Mouse (Mus musculus) left cerebral cortex, postnatal 4 days (tissue): ENCODE measurements around the gene Slc31a1. TPM values are rescaled to one million over a fixed set of nuclear protein-coding genes. Genes with fewer than 3 reads are reported as not detected.

Experiments used
- DNase-seq: peaks from one replicate; pipeline ENCODE4 v3.0.0-alpha.2; 2022
- intact Hi-C: fragments of 180-260 bp; cut with DNase I; formaldehyde crosslinking; loops from one replicate; pipeline ENCODE4 v1.15.1; 2025
- total RNA-seq, 2 experiments: library from RNA; stranded (reverse); gene quantifications; 2 replicates each; pipeline ENCODE4 v1.2.3; 2021

The Slc31a1 gene
- total RNA-seq, 2 experiments from 2014 or later = 26.7 to 28.7 TPM

DNA sequence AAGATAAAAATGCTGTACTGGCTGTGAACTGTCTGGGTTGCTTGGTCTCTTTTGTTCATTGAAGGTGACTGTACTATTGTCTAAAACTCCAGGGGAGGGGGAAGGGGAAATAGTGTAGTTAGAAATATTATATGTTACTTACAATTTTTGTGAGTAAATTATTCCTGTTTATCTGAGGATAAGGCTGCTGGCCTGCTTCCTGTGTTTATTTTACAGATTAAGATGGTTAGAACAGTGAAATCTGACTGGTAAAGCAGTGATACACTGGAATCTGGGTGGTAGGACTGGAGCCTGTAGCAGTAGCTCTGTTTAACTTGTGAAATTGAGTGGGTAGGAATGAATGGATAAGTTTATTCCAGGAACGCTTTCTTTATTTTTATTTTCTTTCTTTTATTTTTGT, 1.5 kb downstream of the Slc31a1 start:
- intact Hi-C loops = no loop called here

DNA sequence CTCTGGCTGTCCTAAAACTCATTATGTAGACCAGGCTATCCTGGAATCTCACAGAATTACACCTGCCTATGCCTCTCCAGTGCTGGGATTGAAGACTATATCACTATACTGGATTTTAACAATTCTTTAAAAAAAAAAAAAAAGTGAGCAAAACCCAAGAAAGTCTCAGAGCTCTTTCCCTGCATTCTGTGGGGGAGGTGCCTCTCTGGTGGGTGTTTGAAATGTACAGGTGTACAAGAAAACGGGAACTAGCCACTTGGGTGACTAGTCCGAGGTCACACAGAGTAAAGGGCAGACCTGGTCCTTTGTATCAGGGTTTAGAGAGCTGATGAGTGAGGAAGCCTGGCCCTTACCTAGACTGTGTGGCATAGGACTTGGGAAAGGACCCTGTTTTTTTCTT, 1.9 kb downstream of the Slc31a1 start:
- DNase-seq = no peak
- intact Hi-C loops = no loop called here

More for the DNA sequence above, 1.5 kb downstream of the Slc31a1 start:
- DNase-seq = no peak

DNA sequence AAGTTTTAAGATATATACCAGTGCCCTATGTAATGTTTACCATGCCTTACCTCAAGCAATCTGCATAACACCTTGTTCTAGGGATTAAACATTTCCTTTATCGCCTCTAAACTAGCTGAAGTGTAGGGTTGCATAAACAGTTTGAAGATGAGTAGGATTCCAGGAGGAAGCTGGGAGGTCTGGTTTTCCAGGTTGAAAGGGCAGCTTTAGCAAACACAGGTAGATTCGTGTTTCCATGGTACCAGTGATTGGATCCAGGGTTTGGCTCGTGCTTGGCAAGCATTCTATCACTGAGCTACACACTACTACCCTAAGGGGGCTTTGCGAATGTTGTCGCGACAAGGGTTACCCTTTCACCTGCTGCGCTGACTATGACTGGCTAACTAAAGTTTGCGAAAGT, 3.8 kb downstream of the Slc31a1 start:
- DNase-seq = no peak
- intact Hi-C loops = no loop called here

DNA sequence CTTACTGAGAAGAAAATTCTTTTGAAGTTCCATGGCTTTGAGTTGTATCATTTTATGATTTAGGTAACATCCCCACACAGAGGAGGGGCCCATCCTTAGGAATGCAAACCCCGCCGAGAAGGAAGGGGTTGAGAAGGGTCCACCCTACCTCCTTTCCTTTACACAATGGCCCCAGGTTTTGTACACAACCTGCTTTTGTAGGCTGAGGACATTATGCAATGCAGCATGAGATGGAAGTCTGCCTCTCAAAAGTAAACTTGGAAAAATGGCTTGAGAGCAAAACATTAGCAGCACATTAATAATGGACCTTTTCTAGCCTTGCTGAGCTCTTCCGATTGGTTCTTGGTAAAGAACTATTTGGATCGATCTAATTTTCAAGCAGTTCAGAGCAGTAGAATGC, 5.8 kb downstream of the Slc31a1 start:
- intact Hi-C loops = no loop called here
- DNase-seq = no peak

DNA sequence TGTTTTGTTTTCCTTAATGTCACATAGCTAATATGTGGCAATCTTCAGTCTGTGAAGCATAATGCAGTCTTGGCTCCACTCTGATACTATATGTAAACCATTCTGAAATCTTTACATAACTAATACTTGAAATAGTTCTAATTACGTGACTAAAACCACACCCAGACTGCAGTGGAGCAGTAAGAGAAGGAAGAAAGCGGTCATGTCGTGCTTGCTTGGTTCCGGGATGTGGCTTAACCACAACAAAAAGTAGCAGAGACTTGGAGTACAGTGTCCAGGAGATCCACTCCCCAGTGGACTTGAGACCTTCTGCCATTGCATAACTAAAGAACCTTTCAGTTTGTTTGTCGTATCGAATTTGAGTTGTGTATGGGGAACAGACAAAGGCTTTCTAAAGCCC, 7.1 kb downstream of the Slc31a1 start:
- intact Hi-C loops = no loop called here
- no peak for DNase-seq

DNA sequence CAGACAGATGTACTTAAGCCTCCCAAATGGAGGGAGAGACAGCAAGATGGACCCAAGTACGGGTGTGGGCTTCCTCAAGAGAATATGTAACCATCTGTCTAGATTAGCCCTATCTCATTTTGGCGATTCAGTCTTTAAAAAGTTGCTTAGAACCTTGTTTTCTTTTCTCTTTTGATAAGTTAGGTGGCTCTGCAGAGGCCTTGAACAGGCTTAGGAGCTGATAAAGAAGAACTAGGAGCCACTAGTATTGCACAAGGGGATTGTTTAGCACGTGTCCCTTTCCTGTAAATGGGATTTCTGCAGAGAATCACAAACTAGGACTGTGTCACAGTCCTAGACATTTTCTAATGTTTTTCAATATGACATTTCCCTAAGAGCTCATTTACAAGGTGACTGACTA, 8.6 kb downstream of the Slc31a1 start:
- intact Hi-C loops = no loop called here
- DNase-seq = no peak

DNA sequence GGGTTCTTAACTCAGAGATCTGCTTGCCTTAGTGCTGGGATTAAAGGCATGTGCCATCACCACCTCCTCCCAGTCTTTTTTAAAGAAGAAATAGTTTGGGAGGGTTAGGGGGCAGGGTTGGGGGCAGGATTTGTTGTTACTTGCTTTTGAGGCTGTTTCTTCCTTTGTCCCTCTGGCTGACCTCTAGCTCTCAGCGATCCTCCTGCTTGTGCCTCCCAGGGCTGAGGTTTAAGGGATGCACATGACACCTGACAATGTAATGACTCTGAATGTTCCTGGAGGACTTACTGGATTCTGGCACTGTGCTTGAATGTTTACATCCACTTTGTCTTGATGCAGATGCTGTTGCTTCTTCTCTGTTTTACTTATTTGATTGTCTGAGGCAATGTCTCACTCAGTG, 11.9 kb downstream of the Slc31a1 start:
- no peak for DNase-seq
- intact Hi-C loops = no loop called here

DNA sequence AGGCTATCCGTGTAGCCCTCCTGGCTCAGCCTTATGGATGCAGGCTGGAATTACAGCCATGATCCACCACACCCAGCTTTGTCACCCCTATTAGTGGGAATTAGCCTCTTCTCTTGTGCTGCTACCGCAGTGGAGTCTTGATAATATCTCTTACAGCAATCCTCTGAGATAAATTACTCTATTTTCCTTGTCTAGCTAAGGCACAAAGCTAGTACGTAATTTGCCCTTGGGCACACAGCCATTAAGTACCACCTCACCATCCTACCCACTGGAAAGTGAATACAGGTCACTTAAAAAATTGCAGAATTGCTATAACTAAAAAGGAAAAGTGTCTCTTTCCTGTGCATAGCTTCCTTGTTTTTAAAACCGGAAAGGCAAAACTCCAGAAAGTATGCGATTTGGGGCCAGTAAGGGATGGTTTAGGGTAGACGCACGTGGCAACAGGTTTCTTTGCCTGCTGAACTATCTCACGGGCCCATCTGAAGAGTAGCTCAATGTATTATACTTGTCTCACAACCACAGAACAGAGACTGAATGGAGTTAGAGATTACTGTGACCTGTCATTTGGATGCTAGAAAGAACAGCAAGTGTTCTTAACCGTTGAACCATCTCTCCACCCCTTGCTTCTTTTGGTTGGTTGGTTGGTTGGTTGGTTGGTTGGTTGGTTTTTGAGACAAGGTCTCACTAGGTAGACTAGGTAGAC, 12.4 kb downstream of the Slc31a1 start:
- intact Hi-C loops = no loop called here
- DNase-seq = no peak

DNA sequence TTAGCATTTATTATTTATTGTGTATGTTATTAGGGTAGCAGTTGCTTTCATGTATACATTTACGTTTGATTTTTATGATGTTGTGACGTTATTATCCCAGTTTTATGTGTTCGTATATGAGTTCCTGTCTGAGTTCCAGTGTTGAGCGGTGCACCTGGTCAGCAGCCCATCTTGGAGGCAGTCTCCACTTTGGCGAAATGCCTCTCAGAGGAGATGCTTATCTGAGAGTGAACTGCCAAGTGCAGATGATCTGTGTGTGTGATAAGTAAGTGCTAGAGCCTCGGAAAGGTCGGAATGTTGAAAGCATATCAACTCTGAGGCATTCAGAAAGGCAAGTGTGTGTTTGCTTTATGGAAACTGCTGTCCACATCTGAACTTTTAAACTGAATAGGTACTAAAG, 13.1 kb downstream of the Slc31a1 start:
- DNase-seq = no peak
- intact Hi-C loops = no loop called here

DNA sequence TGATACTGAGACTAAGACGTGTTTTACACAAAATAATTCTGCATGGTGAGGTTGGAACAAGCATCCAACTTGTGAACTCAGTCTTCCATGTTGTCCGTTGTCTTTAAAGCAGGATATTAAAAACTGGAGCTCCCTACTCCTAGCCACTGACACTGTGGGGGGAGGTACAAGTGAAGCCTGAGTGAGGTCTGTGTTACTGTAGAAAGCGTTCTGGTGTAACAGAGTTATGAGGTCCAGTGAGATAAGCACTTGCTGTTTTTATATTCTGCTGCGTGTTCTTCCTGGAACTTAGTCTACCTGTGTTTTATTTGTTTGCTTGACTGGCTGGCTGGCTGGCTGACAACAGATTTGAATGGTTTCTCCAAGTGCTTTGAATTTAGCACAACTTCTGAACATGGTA, 13.8 kb downstream of the Slc31a1 start:
- no peak for DNase-seq
- intact Hi-C loops = no loop called here

DNA sequence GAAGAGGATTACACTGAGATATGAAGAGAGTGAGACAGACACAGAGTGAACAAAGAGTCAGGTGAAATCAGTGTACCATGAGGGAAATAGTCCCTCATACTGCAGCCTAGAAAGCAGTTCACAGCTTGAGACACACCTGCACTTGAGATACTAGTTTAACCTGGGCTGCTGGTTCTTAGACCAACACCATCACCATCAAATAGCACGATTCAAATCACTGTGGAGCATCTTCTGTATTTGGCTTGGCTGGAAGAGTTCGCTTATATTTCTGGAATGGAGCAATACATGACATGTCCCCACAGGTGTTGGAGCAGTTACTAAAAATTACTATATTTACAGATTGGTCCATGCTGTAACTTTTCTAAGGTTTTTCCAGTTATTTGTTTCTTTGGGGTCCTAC, 15.6 kb downstream of the Slc31a1 start:
- intact Hi-C loops = no loop called here
- DNase-seq = no peak

DNA sequence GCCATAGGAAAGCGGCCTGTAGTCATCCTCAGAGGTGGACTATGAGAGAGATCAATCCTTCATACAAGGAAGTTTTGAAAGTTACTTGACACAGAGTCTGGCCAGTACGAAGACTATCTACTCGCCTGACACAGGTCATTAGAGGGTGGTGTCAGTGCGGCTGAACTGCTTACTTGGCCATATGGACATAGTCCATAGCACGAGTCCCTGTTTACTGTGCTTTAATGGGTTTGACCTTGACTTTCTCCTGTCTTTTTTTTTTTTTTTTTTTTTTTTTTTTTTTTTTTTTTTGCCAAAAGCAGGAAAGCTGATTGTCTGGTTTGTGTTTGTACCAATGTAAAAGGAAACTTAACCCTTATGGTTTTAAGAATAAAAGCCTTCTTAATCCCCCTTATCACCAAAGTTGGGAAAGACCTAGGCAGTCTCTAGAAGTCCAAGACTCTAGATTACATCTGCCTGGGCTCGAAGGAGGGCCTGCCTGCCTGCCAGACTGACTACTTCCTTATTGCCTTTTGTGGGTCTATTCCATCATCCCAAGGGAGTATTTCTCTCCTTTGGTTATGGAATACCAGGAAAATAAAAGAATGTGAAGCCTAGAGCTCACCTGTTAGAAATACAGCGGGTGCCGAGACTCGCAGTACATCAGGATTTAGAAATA, 19.3 kb downstream of the Slc31a1 start:
- intact Hi-C loops = no loop called here
- DNase-seq = no peak

DNA sequence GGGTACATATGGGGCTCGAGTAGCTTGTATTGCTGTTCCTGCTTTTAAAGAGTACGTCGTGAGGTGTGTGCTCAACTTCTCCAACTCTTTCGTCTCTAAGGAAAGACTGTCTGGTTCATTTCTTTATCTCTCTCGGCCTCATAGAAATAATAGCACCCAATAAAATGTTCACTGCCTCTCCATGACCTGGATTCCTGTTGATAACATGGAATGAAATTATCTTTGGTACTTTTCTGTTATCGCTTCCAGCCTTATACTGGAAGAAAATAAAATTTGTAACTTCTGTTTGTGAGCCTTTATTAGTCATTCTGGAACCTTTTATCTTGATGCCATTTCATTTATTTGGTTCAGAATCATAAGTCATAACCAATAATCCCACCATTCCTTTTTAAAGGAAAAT, 22.7 kb downstream of the Slc31a1 start:
- DNase-seq = no peak
- intact Hi-C loops = no loop called here

DNA sequence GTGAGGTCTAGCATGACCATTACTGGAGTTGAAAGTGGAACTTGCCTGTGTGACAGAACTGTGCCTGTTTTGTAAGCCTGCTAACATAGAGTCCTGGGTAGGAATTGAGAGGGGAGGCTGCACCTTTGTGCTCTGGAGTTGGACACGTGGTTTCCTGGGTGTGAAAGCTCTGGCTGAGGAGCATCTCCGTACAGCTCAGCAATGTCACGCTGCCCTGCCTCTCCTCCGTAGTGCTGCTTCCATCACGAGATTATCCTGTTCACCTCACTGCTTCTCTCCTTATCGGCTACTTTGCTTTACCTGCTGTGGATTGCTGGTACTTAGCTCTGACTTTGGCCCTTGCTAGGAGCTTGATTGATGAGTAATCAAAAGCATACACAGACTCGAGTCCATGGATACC, 23.2 kb downstream of the Slc31a1 start:
- intact Hi-C loops = no loop called here

DNA sequence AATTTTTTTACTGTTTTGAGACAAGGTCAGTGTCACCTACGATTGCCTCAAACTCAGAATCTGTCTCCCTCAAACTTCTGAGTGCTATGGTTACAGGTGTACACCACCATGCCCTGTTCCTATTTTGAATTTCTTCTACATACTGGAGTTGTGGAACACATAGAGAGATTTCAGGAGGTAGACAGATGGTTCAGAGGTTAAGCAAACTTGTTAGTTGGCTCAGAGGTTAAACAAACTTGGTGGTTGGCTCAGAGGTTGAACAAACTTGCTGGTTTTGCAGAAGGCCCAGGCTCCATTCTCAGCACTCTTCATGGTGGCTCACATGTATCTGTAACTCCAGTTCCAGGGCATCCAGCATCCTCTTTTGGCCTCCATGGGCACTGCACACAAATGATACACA, 23.6 kb downstream of the Slc31a1 start:
- intact Hi-C loops = no loop called here

More for the DNA sequence above, 23.2 kb downstream of the Slc31a1 start:
- no peak for DNase-seq

DNA sequence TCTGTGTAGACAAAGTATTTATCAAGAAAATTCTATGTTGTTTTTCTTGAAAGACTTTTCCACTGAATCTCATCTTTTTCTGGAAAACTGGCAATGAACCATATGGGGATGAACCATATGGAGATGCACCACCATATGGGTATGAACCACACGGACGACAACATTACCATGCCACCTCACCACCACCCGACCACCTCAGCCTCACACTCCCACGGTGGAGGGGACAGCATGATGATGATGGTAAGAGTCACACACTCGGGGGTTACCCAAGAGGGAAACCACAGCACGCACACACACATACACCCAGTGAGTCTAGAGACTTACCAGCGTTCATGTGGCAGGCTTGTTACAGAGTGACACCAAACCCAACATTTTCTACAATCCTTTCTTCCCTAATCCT, 24.9 kb downstream of the Slc31a1 start:
- intact Hi-C loops = no loop called here
- DNase-seq = no peak

More for the DNA sequence above, 23.6 kb downstream of the Slc31a1 start:
- no peak for DNase-seq

DNA sequence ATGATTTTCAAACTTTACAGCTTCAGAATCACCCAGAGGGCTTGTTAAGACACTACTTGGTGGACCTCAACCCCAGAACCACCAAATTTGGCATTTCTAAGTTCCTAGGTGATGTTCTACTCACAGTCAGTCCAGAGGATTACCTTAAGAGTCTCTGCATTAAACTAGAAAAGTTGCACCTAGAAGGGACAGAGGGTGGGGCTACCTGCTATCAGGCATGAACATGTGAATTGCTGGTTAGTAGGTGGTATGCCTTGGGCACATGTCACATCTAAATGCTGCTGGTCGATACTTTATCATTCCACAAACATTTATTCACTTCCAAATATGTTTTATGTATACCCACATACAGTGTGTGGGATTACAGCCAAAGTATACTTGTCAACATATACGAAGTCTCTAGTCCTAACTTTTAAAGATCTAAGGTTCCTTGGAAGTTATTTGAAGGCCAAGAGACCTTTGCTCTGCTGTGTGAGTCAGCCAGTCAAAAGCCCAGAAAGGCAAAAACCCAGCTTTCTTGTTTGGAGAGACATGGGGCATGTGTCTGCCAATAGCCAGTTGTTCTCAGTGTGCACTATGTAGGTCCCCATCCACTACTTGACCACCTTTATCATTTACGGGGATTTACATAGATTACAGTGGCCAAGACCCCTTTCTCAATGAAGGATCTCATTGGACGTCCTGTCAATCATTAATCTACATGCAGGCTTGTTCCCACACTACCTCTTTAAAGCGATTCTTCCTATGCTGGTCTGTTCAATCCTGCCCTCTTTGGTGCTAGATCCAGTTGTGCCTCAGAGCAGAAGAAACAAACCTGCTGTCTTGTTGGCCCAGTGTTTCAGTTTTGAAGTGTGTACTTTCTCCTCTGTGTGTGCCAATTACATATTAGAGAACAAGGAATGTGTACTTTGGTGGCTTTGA, 29.3 kb downstream of the Slc31a1 start:
- intact Hi-C loops = no loop called here
- no peak for DNase-seq

DNA sequence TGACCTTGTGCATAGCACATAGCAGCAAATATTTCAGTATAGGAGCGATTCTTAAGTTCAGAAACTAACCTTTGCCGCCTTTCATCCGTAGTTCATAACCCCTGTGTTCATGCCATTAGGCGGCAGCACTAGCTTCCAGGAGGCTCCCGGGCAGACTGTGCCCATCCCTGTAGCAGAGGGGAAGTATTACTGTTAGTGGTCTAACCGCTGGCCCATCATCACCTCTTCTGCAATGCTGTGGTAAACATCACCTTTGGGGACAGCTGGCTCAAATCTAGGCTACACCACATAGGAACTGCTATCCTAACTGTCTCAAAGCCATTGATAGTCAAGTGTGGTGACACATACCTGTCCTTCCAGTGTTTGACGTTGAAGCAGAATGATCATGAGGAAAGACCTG, 31.4 kb downstream of the Slc31a1 start:
- intact Hi-C loops = no loop called here
- DNase-seq = no peak

DNA sequence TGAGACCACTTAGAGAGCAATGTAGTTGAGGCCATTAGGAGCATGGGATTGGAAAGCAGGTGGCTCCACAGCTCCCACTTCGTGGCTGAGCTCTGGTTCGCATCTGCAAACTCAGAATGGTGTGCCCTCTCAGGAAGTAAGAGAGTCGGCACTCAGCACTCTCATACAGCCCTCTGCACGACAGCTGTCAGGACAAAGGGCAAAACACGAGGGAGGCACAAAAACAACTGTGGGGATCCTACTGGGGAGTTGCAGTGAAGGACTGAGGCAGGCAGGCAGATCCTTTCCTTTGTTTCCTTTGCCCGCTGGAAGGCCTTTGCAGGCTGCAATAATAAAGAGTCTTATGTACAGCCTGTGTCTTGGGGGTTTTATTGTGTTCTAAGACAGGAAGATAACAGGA, 32.9 kb downstream of the Slc31a1 start:
- no peak for DNase-seq
- intact Hi-C loops = no loop called here

DNA sequence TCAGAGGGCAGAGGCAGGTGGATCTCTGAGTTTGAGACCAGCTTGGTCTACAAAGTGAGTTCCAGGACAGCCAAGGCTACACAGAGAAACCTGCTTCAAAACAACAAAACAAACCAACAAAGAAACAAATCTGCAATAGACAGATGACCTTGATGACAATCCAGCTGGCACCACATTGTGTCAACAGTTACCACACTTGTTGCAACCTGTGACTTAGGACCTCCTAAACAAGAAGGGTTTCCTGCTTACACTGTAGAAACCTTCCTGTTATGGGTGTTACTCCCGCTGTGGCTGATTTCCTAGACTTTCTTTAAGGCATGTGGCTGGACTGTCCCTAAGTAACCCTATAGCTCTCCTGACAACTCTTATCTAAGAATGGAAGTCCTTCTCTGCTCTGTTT, 35.3 kb downstream of the Slc31a1 start:
- no peak for DNase-seq
- intact Hi-C loops = no loop called here

DNA sequence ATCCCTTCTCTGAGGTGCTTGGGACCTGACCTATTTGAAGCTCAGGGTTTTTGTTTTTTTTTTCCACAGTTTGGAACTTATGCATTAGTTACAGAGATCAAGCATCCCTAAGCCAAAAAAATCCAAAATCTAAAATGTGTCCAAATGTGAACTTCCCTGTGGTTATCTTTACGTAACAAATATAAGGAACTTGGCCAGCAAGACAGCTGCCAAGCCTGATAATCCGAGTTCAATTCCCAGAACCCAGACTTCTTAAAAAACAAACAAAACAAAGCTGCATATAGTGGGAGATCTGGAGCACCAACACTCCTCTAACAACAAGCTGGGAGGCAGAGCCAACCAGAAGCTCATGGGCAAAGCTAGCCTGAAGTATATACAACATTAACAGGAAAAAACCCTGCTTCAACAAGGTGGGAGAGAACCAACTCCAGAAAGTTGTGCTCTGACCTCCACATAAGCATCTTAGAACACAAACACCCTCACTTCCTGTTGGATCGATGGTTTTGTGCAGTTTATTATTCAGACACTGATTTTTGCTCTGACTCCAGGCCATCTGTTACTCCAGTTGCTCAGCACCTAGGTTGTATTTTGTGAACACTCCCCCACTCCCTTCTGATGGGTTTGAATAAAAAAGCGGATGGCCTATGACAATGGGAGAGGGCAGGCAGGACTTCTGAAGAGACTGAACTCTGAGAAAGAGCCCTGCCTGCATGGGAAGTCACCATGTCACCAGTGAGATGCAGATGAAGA, 37.3 kb downstream of the Slc31a1 start:
- no peak for DNase-seq
- intact Hi-C loops = no loop called here
